Mouse (Mus musculus): ENCODE data around the gene Rnf224. TPM values are rescaled to one million over a fixed set of nuclear protein-coding genes. Genes with fewer than 3 reads are reported as not detected.

The Rnf224 gene
- polyA plus RNA-seq, 3 experiments from 2014 or later: not detected

GRCm38 (mm10) chr2:25225811-25226379 lies 10.7 kb downstream of the Rnf224 start:
- ATAC-seq: no peak

- ATAC-seq: peak; percentile 90
Measured at GRCm38 (mm10) chr2:25224766-25225752, 11.5 kb downstream of the Rnf224 start.

GRCm38 (mm10) chr2:25224492-25224765 lies 12.2 kb downstream of the Rnf224 start, which contains the start of gene Tubb4b:
Tubb4b (minus strand) TSS chr2:25224702.
- no peak for ATAC-seq

- peak; percentile 9 for ATAC-seq
Measured at GRCm38 (mm10) chr2:25223681-25224491, 12.7 kb downstream of the Rnf224 start.

GRCm38 (mm10) chr2:25221331-25221772 lies 15.2 kb downstream of the Rnf224 start:
- no peak for ATAC-seq

GRCm38 (mm10) chr2:25218445-25218844 lies 18.1 kb downstream of the Rnf224 start, which contains the start of gene Fam166a:
Fam166a (plus strand) TSS chr2:25218745.
- ATAC-seq: no peak

- no peak for ATAC-seq
Measured at GRCm38 (mm10) chr2:25217666-25218065, 18.9 kb downstream of the Rnf224 start.

- no peak for ATAC-seq
Measured at GRCm38 (mm10) chr2:25214444-25214843, 22.1 kb downstream of the Rnf224 start, which contains the start of gene Stpg3. Stpg3 (minus strand) TSS chr2:25214637.

GRCm38 (mm10) chr2:25213266-25213865 lies 23.2 kb downstream of the Rnf224 start:
- ATAC-seq: no peak

GRCm38 (mm10) chr2:25211121-25211670 lies 25.4 kb downstream of the Rnf224 start, which contains the start of gene Nelfb:
Nelfb (minus strand) TSS chr2:25211489.
- ATAC-seq: peak; percentile 96

GRCm38 (mm10) chr2:25210686-25211085 lies 25.9 kb downstream of the Rnf224 start:
- ATAC-seq: peak; percentile 18

GRCm38 (mm10) chr2:25207593-25207992 lies 29.0 kb downstream of the Rnf224 start:
- ATAC-seq: no peak

- ATAC-seq: no peak
Measured at GRCm38 (mm10) chr2:25203631-25204214, 32.9 kb downstream of the Rnf224 start.

- ATAC-seq: no peak
Measured at GRCm38 (mm10) chr2:25200631-25201030, 36.0 kb downstream of the Rnf224 start.

GRCm38 (mm10) chr2:25197946-25198345 lies 38.6 kb downstream of the Rnf224 start:
- ATAC-seq: no peak

- no peak for ATAC-seq
Measured at GRCm38 (mm10) chr2:25197191-25197590, 39.4 kb downstream of the Rnf224 start.

- peak; percentile 66 for ATAC-seq
Measured at GRCm38 (mm10) chr2:25196172-25196954, 40.2 kb downstream of the Rnf224 start, which contains the start of gene Tor4a. Tor4a (minus strand) TSS chr2:25196886.

GRCm38 (mm10) chr2:25195211-25196156 lies 41.1 kb downstream of the Rnf224 start:
- ATAC-seq: peak; percentile 47

GRCm38 (mm10) chr2:25194486-25195171 lies 42.0 kb downstream of the Rnf224 start:
- no peak for ATAC-seq

Data from inflammation-experienced regulatory T-cells, adult 6 months (primary cell).